Mouse (Mus musculus) ES-Bruce4 (cell line): ENCODE measurements around the gene Crocc2.

ENCODE experiments used
- CTCF ChIP-seq: IDR thresholded peaks from one replicate; pipeline ENCODE4 v1.8.1; 2011; ENCODE audit warnings: low read depth, low read length
- EP300 ChIP-seq: IDR thresholded peaks from 2 replicates; pipeline ENCODE4 v1.6.1; 2011; ENCODE audit warnings: low read depth, low read length; ENCODE audit not compliant: insufficient read depth

- TF ChIP-seq CTCF (no peak), EP300 (no peak)
Observed at GRCm38 (mm10) chr1:93229626-93230025, 61.1 kb downstream of the Crocc2 start.
